Mouse (Mus musculus) kidney, postnatal 25 days (tissue): Measurements from ENCODE around the gene Slc22a17.

Source experiments
- DNase-seq, 2 experiments: peaks; one replicate each; pipeline ENCODE4 v3.0.0; 2021; ENCODE audit warnings: mixed read lengths in 2 of 2

The Slc22a17 gene

GRCm38 (mm10) chr14:54856703-54857102 lies 56.2 kb downstream of the Slc22a17 start:
- no peak for DNase-seq
